ENCODE assay signal across 15 mouse cellular contexts in the genomic region with DNA sequence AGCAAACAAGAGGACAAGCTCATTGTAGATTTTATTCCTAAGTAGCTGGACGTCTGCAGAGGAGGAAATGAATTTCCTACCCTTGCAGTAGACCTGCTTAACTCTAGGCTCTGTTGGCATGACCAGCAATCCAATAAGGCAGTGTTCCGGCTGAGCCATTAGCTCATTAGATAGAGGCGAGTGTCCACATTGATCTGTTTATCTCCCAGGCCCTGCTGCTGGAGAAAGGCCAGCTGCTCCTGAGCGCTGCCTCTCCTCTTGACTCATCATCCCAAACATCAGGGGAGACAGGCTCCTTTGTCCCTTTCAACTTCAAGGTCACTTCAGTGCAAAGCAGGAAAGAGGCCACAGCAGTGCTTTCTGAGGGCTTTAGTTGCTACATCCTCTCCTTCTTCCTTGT.
DNase-seq lines count a peak whose midpoint lies in the region; ATAC-seq and TF ChIP-seq lines count a peak whose summit lies in the region.
"Had no signal": no experiment of that assay in that cellular context is flagged by ENCODE, and none has a peak within 500 bp of the region (broad histone marks: within the 10 kb centered on the region; RNA-seq: fewer than 3 reads in every experiment).

No protein-coding gene starts in this region.

- no peak for ATAC-seq in neural tube, embryonic 11.5 days (ENCODE audit: insufficient read depth, low FRiP score, low TSS enrichment)
- ATAC-seq in neural tube, embryonic 15.5 days (ENCODE audit: low FRiP score), result no peak
- ATAC-seq: intestine, embryonic 16.5 days; lung, postnatal 0 days had no signal

- intact Hi-C loops in gastrocnemius, adult 2 months (cut with DNase I), result no loop called here

- no peak overlapping the region for H3K9ac ChIP-seq in neural tube, embryonic 11.5 days (ENCODE audit: low read length)
- no peak overlapping the region for H3K9ac ChIP-seq in neural tube, embryonic 15.5 days (replicated peaks)
- H3K9ac ChIP-seq: embryonic facial prominence, embryonic 15.5 days had no signal

- no peaks in the 10 kb centered on the region for H3K9me3 ChIP-seq in neural tube, embryonic 11.5 days (ENCODE audit: control insufficient read depth, low read length)
- H3K9me3 ChIP-seq in neural tube, embryonic 15.5 days (replicated peaks), result no peaks in the 10 kb centered on the region
- H3K9me3 ChIP-seq: embryonic facial prominence, embryonic 15.5 days had no signal

- WGBS in neural tube, embryonic 11.5 days, result 66% methylated on average over 4 of the region's 4 CpGs
- 43% methylated on average over 4 of the region's 4 CpGs for WGBS in neural tube, embryonic 15.5 days

- H3K27me3 ChIP-seq in neural tube, embryonic 11.5 days (ENCODE audit: control insufficient read depth, insufficient read depth, low read length), result no peaks in the 10 kb centered on the region
- H3K27me3 ChIP-seq in neural tube, embryonic 15.5 days (replicated peaks), result no peaks in the 10 kb centered on the region
- H3K27me3 ChIP-seq: CH12.LX; embryonic facial prominence, embryonic 15.5 days had no signal

- no peak for TF ChIP-seq CTCF in brain, embryonic 14.5 days (IDR thresholded peaks at IDR 0.05; ENCODE audit: borderline replicate concordance, extremely low read depth, insufficient read depth, insufficient read length)
- no peak for TF ChIP-seq CTCF in gastrocnemius, adult 2 months (IDR thresholded peaks at IDR 0.05)

- no peak overlapping the region for H3K4me2 ChIP-seq in neural tube, embryonic 11.5 days (ENCODE audit: low read depth)
- no peak overlapping the region for H3K4me2 ChIP-seq in neural tube, embryonic 15.5 days
- H3K4me2 ChIP-seq: embryonic facial prominence, embryonic 15.5 days had no signal

- H3K4me3 ChIP-seq in neural tube, embryonic 11.5 days (ENCODE audit: low read depth, low read length), result no peak overlapping the region
- no peak overlapping the region for H3K4me3 ChIP-seq in neural tube, embryonic 15.5 days (replicated peaks)
- H3K4me3 ChIP-seq in gastrocnemius, adult 2 months, result no peak overlapping the region
- H3K4me3 ChIP-seq: embryonic facial prominence, embryonic 15.5 days had no signal

- no peak overlapping the region for H3K27ac ChIP-seq in neural tube, embryonic 11.5 days (ENCODE audit: low read depth, low read length)
- no peak overlapping the region for H3K27ac ChIP-seq in neural tube, embryonic 15.5 days (replicated peaks)
- no peak overlapping the region for H3K27ac ChIP-seq in gastrocnemius, adult 2 months
- H3K27ac ChIP-seq: embryonic facial prominence, embryonic 15.5 days had no signal

- H3K4me1 ChIP-seq in neural tube, embryonic 11.5 days (ENCODE audit: control insufficient read depth, insufficient read depth, low read length), result no peaks in the 10 kb centered on the region
- H3K4me1 ChIP-seq in neural tube, embryonic 15.5 days, result no peaks in the 10 kb centered on the region
- H3K4me1 ChIP-seq: embryonic facial prominence, embryonic 15.5 days had no signal

- no peak for TF ChIP-seq POLR2A in brain, embryonic 14.5 days (IDR thresholded peaks at IDR 0.05; ENCODE audit: borderline replicate concordance, extremely low read depth, insufficient read depth, insufficient read length, poor library complexity, severe bottlenecking)

- H3K36me3 ChIP-seq in neural tube, embryonic 11.5 days (ENCODE audit: control insufficient read depth, insufficient read depth, low read length), result no peaks in the 10 kb centered on the region
- H3K36me3 ChIP-seq in neural tube, embryonic 15.5 days, result no peaks in the 10 kb centered on the region
- H3K36me3 ChIP-seq: embryonic facial prominence, embryonic 15.5 days had no signal

- peak; percentile 23 for DNase-seq in neural tube, embryonic 11.5 days (ENCODE audit: low spot score)
- DNase-seq in brain, embryonic 14.5 days (ENCODE audit: low read depth), result peak; percentile 58
- DNase-seq in mesoderm, embryonic 11.5 days (ENCODE audit: low read depth, low spot score), result peak; percentile 8
- DNase-seq in testis, postnatal 14 days (ENCODE audit: low spot score), result peak; percentile 31
- DNase-seq in gastrocnemius, adult 2 months, result no peak
- no peak for DNase-seq in kidney, postnatal 14 days
- no peak for DNase-seq in frontal cortex, adult 2 months (ENCODE audit: extremely low spot score in 1 of 2, low spot score in 1 of 2)
- DNase-seq: kidney, postnatal 36 days; layer of hippocampus, postnatal 36 days; right cerebral cortex, postnatal 4 days had no signal

Comparison
In these comparisons a context has a peak if more than half of its experiments do, and no peak if none do; other contexts are left out.
1. DNase-seq: peak in neural tube, embryonic 11.5 days (single experiment), brain, embryonic 14.5 days (single experiment), mesoderm, embryonic 11.5 days (single experiment) and testis, postnatal 14 days (single experiment); none in gastrocnemius, adult 2 months (single experiment), kidney, postnatal 14 days (single experiment) and frontal cortex, adult 2 months (0 of 2).